Mouse (Mus musculus): ENCODE results near the gene Slc1a7.

GRCm38 (mm10) chr4:107983717-107984116, 15.6 kb downstream of the Slc1a7 start:
- no peak for TF ChIP-seq CTCF (IDR thresholded peaks at IDR 0.05; ENCODE audit: insufficient read depth, low read depth, low read length)
- no peak for TF ChIP-seq POLR2A (IDR thresholded peaks at IDR 0.05; ENCODE audit: insufficient read depth, low read depth, low read length)

Measured in olfactory bulb, adult 2 months (tissue).